Mouse (Mus musculus) layer of hippocampus, adult 9-10 months (tissue): ENCODE measurements around the gene Olfr633.
"Not testable (repeated sequence)": the region's sequence is repeated elsewhere in the genome, so short reads cannot be mapped to it uniquely, and the experiment has no call there.

Source experiments
- DNase-seq: peaks from one replicate; pipeline ENCODE4 v3.0.0; 2022; ENCODE audit warnings: low spot score

Gene Olfr633

GRCm38 (mm10) chr7:103944137-103944536 lies at the start of gene Olfr633:
Olfr633 (plus strand) TSS chr7:103944437.
- DNase-seq, result no peak

- DNase-seq, result no peak
Observed at GRCm38 (mm10) chr7:103903187-103903586, 41.0 kb upstream of the Olfr633 start, which contains the start of gene Olfr65. Olfr65 (plus strand) TSS chr7:103903487.

- no peak for DNase-seq
Observed at GRCm38 (mm10) chr7:103910047-103910446, 34.2 kb upstream of the Olfr633 start.

DNA sequence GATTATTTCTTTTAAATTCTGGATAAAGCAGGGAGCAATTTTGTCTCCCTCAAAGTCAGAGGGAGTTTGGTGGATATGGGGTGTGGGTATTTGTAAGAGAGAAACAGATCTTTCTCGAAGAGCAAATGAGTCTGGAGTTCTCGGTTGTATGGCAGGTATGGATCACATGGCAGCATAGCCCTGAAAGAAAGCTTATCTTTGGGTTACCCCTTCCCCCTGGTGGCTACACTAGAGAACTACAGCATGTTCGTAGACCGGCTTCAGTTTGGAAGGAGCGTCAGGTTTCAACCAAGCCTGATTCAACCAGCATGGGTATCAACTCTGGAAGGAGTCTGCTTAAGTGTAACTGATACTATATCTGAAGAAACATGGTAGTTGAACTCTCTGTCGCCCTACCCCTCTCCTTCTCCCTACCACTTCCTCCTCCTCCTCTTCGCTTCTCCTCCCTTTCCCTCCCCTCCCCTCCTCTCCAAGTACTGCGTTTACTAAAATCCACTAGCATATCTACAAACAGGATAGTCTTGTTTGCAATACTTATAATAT lies 31.2 kb upstream of the Olfr633 start:
- DNase-seq, result no peak

- no peak for DNase-seq
Observed at GRCm38 (mm10) chr7:103915338-103915737, 28.9 kb upstream of the Olfr633 start.

DNA sequence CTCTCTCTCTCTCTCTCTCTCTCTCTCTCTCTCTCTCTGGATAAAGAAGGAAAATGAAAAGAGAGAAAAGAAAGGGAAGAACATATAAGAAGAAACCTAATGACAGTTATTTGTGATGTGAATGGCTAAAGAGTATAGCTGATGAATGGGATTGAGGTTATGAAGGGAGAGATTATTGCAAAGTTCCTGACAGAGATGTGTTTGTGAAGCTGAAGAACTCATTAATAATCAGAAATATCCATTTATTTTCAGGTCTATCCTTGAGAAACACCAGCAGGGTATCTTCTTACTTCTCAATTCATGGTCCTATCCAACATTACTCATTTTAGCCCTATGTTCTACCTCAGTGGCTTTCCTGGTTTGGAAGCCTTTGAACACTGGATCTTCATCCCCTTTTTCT lies 15.7 kb upstream of the Olfr633 start, which contains the start of gene Olfr631:
Gene Olfr631 (plus strand): TSS at position 301 of the 400 bp plus-strand sequence.
- DNase-seq, result no peak

GRCm38 (mm10) chr7:103934264-103934663 lies 10.0 kb upstream of the Olfr633 start, which contains the start of gene Olfr632:
Olfr632 (plus strand) TSS chr7:103934347.
- no peak for DNase-seq

DNA sequence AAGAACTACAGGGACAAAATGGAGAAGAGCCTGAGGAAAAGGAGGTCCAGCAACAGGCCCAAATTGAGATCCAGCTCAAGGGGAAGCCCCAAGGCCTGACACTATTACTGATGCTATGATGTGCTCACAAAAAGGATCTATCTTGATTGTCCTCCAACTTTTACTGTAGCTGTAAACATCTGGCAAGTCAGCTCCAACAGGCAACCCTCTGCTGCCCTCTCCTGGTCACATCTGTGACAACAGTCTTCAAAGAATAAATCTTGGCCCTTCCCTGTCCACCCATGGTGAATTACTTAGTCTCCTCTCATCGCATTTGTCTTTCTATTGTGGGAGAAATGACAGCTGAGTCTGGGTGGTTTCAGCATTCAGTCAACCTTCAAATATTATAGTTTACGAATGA lies 1.5 kb upstream of the Olfr633 start:
- no peak for DNase-seq

DNA sequence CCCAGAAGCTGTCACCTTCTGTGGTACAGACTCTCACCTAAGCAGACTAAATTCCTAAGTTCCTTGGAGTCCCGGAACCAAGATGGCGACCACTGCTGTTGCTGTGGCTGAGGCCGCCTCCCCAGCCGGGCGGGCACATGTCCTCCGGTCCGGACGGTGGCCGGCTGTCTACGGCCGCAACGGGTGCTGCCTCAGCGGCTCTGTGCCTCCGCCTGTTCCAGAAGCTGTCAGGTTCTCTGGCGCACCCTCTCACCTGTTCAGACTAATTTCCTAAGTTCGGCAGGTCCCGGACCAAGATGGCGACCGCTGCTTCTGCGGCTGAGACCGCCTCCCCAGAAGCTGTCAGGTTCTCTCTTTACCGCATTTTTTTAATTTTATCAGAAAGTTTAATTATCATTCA lies 22.6 kb downstream of the Olfr633 start:
- DNase-seq, result not testable (repeated sequence)

DNA sequence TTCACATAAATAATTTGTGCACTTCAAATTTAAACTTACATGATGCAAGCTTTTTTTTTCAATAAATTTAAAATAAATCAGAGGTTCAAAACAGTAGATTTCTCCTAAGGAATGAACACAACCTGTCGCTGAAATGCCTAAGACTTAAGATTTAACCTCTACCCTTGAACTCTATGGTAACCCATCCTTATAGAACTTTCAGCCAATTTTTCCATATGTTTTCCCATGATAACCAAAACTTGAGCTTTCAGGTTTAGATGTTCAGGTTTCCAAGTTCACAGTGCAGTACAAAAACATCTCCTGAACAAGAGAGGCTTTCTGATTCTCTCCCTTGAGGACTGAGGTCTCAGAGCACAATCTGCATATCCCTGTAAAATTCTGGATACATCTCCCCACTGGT lies 26.6 kb downstream of the Olfr633 start, which contains the start of gene Olfr635:
Gene Olfr635 (plus strand): TSS at position 301 of the 400 bp plus-strand sequence.
- no peak for DNase-seq

- DNase-seq, result no peak
Observed at GRCm38 (mm10) chr7:103971782-103972181, 27.5 kb downstream of the Olfr633 start.

DNA sequence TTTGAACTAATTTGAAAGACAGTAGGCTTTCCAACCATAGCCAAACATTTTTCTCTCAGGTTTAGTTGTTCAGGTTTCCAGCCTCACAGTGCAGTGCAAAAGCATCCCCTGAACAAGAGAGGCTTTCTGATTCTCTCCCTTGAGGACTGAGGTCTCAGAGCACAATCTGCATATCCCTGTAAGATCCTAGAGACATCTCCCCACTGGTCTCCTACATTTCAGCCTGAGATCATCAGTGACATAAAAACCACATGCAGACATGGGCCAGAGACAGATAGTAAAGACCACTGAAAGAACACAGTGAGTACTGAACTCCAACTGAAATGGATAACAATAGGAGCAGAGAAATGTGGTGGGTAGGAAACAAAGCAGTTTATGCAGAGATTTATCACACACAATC lies 54.2 kb downstream of the Olfr633 start, which contains the start of gene Olfr638:
Gene Olfr638 (plus strand): TSS at position 301 of the 400 bp plus-strand sequence.
- DNase-seq, result no peak
